Mouse (Mus musculus) Patski (cell line): ENCODE measurements around the gene Pcgf5. TPM values are rescaled to one million over a fixed set of nuclear protein-coding genes. Genes with fewer than 3 reads are reported as not detected.

Experiments
- ATAC-seq: fragments of 100-300 bp; one replicate; pipeline ENCODE4 v1.8.0; 2021
- CTCF ChIA-PET: fragments of 350-600 bp; sonication (Branson Sonifier 250); formaldehyde crosslinking; loops from one replicate; lab custom pipeline; 2022; ENCODE audit warnings: inconsistent platforms; lab: Charles Lee
- POLR2A ChIA-PET: fragments of 350-600 bp; sonication (Branson Sonifier 250); formaldehyde crosslinking; loops from one replicate; lab custom pipeline; 2022; ENCODE audit warnings: antibody characterized with exemption, inconsistent platforms; lab: Charles Lee
- DNase-seq: peaks from one replicate; pipeline ENCODE4 v3.0.0-alpha.2; 2011; ENCODE audit warnings: low read depth, low spot score
- H3K27me3 ChIP-seq: fragments of 371-371 bp; one replicate; pipeline ENCODE4 v1.5.1; 2021
- CTCF ChIP-seq: fragments of 100-300 bp; IDR thresholded peaks from one replicate; pipeline ENCODE4 v1.5.1; 2021
- in situ Hi-C: fragments of 300-500 bp; cut with MboI; formaldehyde crosslinking; loops from 3 replicates; pipeline ENCODE4 v1.11.1; 2018; ENCODE audit warnings: low pct_unique_long_range_greater_than_20kb, mixed read lengths
- polyA plus RNA-seq: library from polyadenylated mRNA; unstranded; gene quantifications from one replicate; pipeline ENCODE4 v1.2.3, GENCODE M21; 2021

Pcgf5 gene
- polyA plus RNA-seq, 1 experiment from 2014 or later = 13.3 TPM

DNA sequence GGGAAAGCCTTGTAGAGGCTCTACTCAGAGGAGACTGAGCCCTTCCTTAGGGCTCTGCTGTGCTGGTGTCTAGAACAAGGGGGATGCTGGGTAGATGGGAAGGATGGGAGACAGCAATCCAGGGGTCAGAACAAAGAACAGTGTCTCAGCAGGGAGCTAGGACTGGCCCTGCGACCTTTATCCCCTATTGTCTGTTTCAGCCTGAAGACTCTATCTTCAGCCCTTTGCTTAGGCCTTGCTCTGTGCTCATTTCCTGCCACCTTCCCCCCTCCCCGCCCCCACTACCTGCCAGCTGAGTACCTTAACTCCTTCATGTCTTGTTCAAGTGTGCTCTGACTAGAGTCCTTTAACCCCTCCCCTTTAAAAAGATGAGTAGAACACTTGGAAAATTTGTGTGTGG is 36.3 kb downstream of the Pcgf5 start:
- ChIA-PET POLR2A (interaction anchor here (0.5 to 0.7 kb wide), 3 partner anchors 35 to 1646 kb away, joined by 3 to 6 read pairs (median 3); no protein-coding TSS in a partner anchor), CTCF (interaction anchor here (0.9 kb wide), 1 partner anchor 10 kb away, joined by 3 read pairs; no protein-coding TSS in a partner anchor)
- ATAC-seq = no peak
- TF ChIP-seq CTCF = no peak
- H3K27me3 ChIP-seq = no peaks in the 10 kb centered on the region
- in situ Hi-C loops = no loop called here
- no peak for DNase-seq

DNA sequence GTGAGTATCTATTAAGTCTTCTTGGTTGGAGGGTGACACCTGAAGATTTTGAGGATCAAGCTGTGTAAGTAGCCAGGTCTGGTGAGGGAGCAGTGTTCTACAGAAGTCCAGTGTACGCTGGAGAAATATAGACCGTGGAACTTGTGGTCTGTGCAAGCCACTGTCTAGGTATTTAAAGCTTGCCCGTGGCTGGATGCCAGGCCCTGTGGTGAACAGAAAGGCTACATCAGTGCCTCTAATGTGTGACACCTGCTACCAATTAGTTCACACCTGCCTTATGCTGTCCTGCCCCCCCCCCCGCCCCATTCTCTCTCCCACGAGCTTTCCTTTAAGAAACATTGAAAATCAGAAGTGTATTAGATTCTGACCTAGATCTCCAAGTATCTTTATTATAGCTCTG is 40.4 kb downstream of the Pcgf5 start:
- TF ChIP-seq CTCF = no peak
- ChIA-PET CTCF (no interaction called here), POLR2A (no interaction called here)
- no peak for DNase-seq
- no peaks in the 10 kb centered on the region for H3K27me3 ChIP-seq
- in situ Hi-C loops = no loop called here
- ATAC-seq = no peak

DNA sequence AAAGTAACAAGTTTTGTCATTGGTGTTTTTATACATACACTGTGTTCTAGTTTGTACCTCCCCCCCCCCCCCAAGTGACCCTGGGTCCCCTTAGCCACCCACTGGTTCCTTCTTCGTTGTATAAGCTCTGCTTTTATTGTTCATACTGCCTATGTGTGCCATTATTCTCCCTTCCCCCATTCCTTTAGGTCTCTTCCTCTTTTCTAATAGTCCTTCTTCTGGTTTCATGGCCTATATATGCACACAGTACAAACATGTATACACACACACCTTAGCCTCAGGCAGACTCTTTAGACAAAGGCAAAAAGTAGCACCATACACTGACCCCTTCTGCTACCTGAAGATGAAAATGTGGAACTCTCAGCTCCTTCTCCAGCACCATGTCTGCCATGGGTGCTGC is 42.6 kb downstream of the Pcgf5 start:
- ChIA-PET CTCF (no interaction called here), POLR2A (no interaction called here)
- TF ChIP-seq CTCF = no peak
- in situ Hi-C loops = no loop called here
- no peaks in the 10 kb centered on the region for H3K27me3 ChIP-seq
- DNase-seq (no peak), ATAC-seq (no peak)

DNA sequence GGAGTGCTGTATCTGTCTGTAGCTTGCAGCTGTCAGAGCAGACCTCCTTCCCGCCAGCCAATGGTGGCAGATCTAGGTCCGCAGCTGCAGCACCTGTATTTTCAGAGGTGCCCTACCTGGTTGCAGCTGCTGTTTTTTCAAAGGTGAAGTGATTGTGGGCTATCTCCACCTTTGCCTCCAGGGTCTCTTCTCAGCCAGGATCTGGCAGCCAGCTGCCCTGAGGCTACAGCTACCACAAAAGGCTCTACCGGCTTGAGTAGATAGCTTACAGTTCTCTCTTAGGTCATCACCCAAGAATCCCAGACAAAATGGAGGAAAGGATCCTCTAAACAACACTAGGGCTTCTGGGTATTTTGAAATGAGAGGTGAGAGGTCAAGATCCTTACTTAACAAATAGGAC is 50.4 kb downstream of the Pcgf5 start:
- no peak for TF ChIP-seq CTCF
- in situ Hi-C loops = no loop called here
- POLR2A ChIA-PET = no interaction called here

DNA sequence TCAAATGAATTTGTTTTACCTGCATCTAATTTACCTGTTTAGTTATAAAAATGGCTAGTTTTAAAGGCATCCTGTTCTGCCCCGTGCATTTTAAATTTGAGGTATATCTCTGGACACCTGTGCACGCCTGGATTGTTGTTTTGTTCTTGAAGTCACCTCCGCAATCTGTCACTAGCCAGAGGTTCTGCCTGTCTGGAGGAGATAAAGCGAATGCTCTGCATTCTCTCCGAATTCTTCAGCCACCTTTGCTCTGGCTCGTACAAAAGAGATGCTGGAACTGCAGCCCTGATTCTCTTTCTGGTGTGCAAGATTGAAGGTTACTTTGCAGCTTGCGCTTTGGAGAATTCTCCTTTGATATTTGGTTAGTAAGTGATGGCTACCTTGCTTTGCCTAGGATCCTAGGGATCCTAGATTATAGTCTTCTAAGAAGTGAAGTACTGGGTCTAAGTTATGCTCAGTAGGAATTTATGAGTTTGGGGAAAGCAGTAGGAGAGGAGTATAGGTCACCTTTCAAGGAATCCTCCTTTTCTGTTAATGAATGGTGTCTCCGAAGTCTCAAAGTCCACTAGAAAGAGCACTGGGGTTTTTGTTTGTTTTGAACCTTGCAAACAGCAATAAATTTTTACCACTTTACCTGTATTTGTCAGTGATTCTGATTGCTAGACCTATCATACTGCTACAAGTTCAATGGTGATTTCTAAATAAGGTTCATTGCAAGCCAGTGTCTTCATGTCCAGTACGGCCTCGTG is 60.4 kb downstream of the Pcgf5 start:
- DNase-seq (no peak), ATAC-seq (no peak)
- ChIA-PET POLR2A (no interaction called here), CTCF (no interaction called here)
- in situ Hi-C loops = no loop called here
- no peak for TF ChIP-seq CTCF
- H3K27me3 ChIP-seq = no peaks in the 10 kb centered on the region

More for the DNA sequence above, 50.4 kb downstream of the Pcgf5 start:
- H3K27me3 ChIP-seq = peaks cover 3% of the 10 kb centered on the region
- no peak for DNase-seq
- ATAC-seq = no peak
- CTCF ChIA-PET = no interaction called here

DNA sequence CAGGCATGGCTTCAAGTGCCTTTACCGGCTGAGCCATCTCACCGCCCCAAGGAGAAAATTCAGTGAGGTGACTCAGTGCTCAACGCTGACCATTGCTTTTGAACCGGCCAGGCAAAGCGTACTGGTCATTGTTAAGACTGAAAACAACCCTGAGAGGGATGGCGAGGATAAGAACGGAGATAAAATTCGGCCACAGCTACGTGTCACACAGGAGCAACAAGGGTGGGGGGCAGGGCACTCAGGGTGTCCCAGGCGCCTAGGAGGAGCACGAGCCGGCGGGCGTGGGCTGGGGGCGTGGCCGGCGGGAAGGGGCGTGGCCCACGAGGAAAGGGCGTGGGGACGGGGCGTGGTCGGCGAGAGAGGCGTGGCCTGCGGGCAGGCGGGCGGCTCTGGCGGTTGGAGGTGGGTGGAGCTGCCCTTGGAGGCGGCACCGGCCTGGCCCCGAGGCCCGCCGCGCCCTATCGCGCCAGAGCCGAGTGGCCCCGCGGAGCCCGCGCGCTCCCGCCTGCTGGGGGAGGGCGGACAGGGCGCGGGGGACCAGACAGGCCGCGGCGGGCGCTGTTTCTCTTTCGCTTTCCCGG is 61.3 kb downstream of the Pcgf5 start:
- ATAC-seq = peak; percentile 99
- no peaks in the 10 kb centered on the region for H3K27me3 ChIP-seq
- no peak for TF ChIP-seq CTCF
- POLR2A ChIA-PET = no interaction called here
- in situ Hi-C loops = no loop called here
- DNase-seq = peak; percentile 51
- CTCF ChIA-PET = no interaction called here

DNA sequence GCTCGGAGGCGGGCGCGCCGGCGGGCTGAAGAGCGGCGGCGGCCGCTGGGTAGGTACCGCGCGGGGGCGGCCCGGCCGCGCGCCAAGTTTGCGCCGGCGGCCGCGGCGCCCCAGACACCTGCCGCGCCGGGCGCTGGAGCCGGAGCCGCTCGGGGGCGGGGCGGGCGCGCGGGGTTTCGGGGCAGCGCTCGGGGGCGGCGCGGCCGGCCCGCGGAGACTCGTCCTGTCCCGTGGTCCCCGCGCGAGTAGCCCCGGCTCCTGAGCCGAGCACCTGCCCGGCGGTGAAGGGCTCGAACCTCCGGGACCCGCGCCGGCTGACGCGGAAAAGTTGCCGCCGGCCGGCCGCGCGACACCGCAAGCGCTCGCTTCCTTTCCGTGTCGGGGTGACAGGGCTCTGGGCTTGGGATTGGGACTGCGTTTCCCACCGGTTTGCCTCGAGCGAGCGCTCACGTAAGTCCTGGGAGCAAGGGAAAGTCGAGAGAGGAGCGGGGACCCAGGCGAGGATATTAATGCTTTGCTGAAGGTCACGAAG is 61.8 kb downstream of the Pcgf5 start:
- POLR2A ChIA-PET = no interaction called here
- TF ChIP-seq CTCF = no peak
- DNase-seq (no peak), ATAC-seq (peak; percentile 48)
- in situ Hi-C loops = no loop called here
- CTCF ChIA-PET = no interaction called here
- no peaks in the 10 kb centered on the region for H3K27me3 ChIP-seq

DNA sequence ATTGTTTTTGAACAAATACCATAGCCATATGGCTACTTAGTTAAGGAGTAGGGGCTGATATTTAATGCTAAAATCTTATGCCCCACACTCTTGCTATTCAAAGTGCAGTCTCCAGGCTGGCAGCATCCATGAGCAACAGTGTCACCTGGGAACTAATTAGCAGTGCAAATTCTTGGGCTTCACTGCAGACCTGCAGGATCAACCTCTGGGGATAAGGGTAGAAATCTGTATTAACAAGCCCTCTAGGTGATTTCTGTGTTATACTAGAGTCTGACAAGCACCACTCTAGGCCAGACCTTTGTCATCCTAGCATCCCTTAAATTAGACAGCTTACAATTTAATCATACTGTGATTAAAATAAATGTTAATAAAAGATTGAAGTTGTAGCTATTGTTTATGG is 71.8 kb downstream of the Pcgf5 start:
- POLR2A ChIA-PET = no interaction called here
- CTCF ChIA-PET = interaction anchor here (1.6 kb wide), 1 partner anchor 71 kb away, joined by 3 read pairs; no protein-coding TSS in a partner anchor
- H3K27me3 ChIP-seq = no peaks in the 10 kb centered on the region
- DNase-seq (no peak), ATAC-seq (no peak)
- in situ Hi-C loops = no loop called here
- no peak for TF ChIP-seq CTCF

DNA sequence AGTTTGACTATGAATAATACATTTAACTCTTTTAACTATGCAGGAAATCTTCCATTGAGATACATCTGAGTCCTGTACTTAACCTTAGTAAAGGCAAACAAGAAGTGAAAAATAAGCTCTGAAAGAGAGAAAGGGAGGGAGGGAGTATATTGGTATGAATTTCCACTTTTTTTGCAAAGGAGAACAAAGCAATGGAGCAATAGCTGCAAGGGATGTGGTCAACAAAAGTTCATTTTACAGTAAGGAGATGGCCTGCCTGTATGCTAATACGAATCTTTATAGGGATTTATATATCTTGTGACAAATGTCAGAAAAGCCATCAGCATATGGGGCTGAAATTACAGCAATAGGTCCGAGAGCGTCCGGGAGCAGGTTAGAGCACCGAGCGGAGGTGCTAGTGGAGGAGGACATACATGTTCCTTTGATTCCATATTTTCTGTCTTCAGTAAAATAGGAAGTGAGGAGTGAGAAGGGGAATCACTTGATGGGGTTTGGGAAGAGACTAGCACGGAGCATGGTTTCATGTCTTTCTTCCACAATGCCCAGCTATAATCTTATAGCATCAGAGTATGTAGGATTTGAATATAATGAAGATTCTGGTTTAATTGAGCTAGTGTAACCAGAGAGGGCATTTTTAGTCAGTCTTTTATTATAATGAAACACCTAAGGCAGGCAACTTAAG is 79.2 kb downstream of the Pcgf5 start:
- CTCF ChIA-PET = interaction anchor here (0.9 to 1.4 kb wide), 2 partner anchors 72 to 336 kb away, joined by 3 to 4 read pairs; no protein-coding TSS in a partner anchor
- TF ChIP-seq CTCF = no peak
- in situ Hi-C loops = no loop called here
- DNase-seq = no peak
- POLR2A ChIA-PET = no interaction called here
- H3K27me3 ChIP-seq = no peaks in the 10 kb centered on the region
- ATAC-seq = no peak

DNA sequence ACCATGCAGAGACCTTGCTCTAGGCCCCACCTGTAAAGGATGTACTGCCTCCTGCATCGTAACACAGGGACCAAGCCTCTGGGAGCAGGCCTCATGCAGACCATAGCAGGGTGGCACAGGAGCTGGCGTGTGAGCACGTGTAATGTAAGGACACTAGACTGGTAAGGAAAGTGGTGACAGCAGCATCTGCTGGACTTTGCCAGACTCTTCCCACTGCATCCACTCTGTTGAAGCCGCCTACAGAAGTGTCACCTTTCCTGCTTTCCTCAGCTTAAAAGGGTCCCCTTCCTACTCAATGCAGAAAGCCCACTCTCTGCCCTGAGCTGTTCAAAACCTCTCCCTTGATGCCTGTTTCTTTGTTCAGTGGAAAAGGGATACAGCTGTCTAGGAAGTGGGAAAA is 80.0 kb downstream of the Pcgf5 start:
- ChIA-PET POLR2A (interaction anchor here (0.5 kb wide), 1 partner anchor 295 kb away, joined by 3 read pairs; no protein-coding TSS in a partner anchor), CTCF (interaction anchor here (0.9 kb wide), 1 partner anchor 73 kb away, joined by 3 read pairs; no protein-coding TSS in a partner anchor)
- H3K27me3 ChIP-seq = no peaks in the 10 kb centered on the region
- ATAC-seq = no peak
- DNase-seq = no peak
- no peak for TF ChIP-seq CTCF
- in situ Hi-C loops = no loop called here
